31 mouse cellular contexts compared by ENCODE assay signal in the genomic region with DNA sequence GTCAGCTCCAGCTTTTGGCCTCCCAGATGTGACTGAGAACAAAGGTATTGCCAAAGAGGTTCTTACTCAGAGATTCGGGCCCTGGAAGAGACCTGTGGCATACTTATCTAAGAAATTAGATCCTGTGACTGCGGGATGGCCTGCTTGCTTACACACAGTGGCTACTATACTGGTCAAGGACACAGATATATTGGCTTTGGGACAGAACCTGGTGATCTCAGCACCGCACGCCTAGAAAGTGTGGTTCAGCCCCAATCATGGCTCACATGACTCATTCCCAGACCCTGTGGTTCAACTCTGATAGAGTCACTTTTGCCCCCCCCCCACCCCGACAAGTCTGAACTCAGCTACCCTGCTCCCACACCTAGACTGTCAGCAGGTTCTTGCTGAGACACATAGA. TPM values are rescaled to one million over a fixed set of nuclear protein-coding genes. Genes with fewer than 3 reads are reported as not detected.
DNase-seq lines count a peak whose midpoint lies in the region; ATAC-seq and TF ChIP-seq lines count a peak whose summit lies in the region.
"Had no signal": no experiment of that assay in that cellular context is flagged by ENCODE, and none has a peak within 500 bp of the region (broad histone marks: within the 10 kb centered on the region; RNA-seq: fewer than 3 reads in every experiment).

No protein-coding gene starts in this region.

- no peak for TF ChIP-seq POLR2A in liver, adult 2 months (IDR thresholded peaks at IDR 0.05; ENCODE audit: extremely low read depth, insufficient read depth, low read length)
- TF ChIP-seq POLR2A in CH12.LX (IDR thresholded peaks at IDR 0.05; ENCODE audit: low read depth, low read length) = no peak

- no peaks in the 10 kb centered on the region for H3K36me3 ChIP-seq in liver, adult 2 months (ENCODE audit: control insufficient read depth, insufficient read depth, low read length)
- no peaks in the 10 kb centered on the region for H3K36me3 ChIP-seq in liver, embryonic 12.5 days
- no peaks in the 10 kb centered on the region for H3K36me3 ChIP-seq in CH12.LX (replicated peaks in 1 of 2; ENCODE audit: control insufficient read depth in 1 of 2, insufficient read depth in 1 of 2, low read length in 1 of 2)
- no peaks in the 10 kb centered on the region for H3K36me3 ChIP-seq in hindbrain, embryonic 13.5 days
- H3K36me3 ChIP-seq: embryonic facial prominence, embryonic 10.5 days; embryonic facial prominence, embryonic 13.5 days; forebrain, embryonic 12.5 days; forebrain, embryonic 15.5 days; heart, embryonic 10.5 days; heart, embryonic 13.5 days; hindbrain, embryonic 10.5 days had no signal

- H3K4me2 ChIP-seq in liver, embryonic 12.5 days = no peak overlapping the region
- no peak overlapping the region for H3K4me2 ChIP-seq in CH12.LX (ENCODE audit: insufficient read depth, low read depth, poor library complexity, severe bottlenecking)
- H3K4me2 ChIP-seq in hindbrain, embryonic 13.5 days = no peak overlapping the region
- H3K4me2 ChIP-seq: embryonic facial prominence, embryonic 13.5 days; forebrain, embryonic 12.5 days; forebrain, embryonic 15.5 days; heart, embryonic 13.5 days; hindbrain, embryonic 14.5 days had no signal

- TF ChIP-seq RAD21 in CH12.LX (IDR thresholded peaks at IDR 0.05; ENCODE audit: low read depth, low read length) = no peak

- no peak for TF ChIP-seq CTCF in liver, adult 2 months (IDR thresholded peaks at IDR 0.05; ENCODE audit: low read depth, low read length)
- no peak for TF ChIP-seq CTCF in CH12.LX (conservative IDR thresholded peaks at IDR 0.05 in 1 of 2, IDR thresholded peaks at IDR 0.05 in 1 of 2; ENCODE audit: low read depth in 2 of 2, low read length in 2 of 2)

- H3K4me1 ChIP-seq in liver, adult 2 months (ENCODE audit: control insufficient read depth, insufficient read depth, low read length) = peaks cover 17% of the 10 kb centered on the region; the same call in 1 of the 2 replicates
- no peaks in the 10 kb centered on the region for H3K4me1 ChIP-seq in liver, embryonic 12.5 days
- peaks cover 5 to 21% of the 10 kb centered on the region in 2 experiments; a peak in 2 of 4 replicates for H3K4me1 ChIP-seq in CH12.LX (ENCODE audit: control insufficient read depth in 1 of 2, insufficient read depth in 2 of 2)
- no peaks in the 10 kb centered on the region for H3K4me1 ChIP-seq in hindbrain, embryonic 13.5 days (replicated peaks)
- H3K4me1 ChIP-seq: embryonic facial prominence, embryonic 10.5 days; embryonic facial prominence, embryonic 13.5 days; forebrain, embryonic 12.5 days; forebrain, embryonic 15.5 days; heart, embryonic 10.5 days; heart, embryonic 13.5 days; hindbrain, embryonic 10.5 days had no signal

- peak overlapping the region; percentile 82 for H3K27ac ChIP-seq in liver, adult 2 months (replicated peaks; ENCODE audit: insufficient read depth, low read depth, low read length)
- no peak overlapping the region for H3K27ac ChIP-seq in liver, embryonic 12.5 days
- no peak overlapping the region for H3K27ac ChIP-seq in CH12.LX (ENCODE audit: insufficient read depth, low read depth)
- no peak overlapping the region for H3K27ac ChIP-seq in hindbrain, embryonic 13.5 days
- H3K27ac ChIP-seq: embryonic facial prominence, embryonic 10.5 days; embryonic facial prominence, embryonic 13.5 days; forebrain, embryonic 12.5 days; forebrain, embryonic 15.5 days; heart, adult 2 months; heart, embryonic 10.5 days; heart, embryonic 13.5 days; hindbrain, embryonic 10.5 days; hindbrain, embryonic 14.5 days; hindbrain, postnatal 0 days had no signal

- dilution Hi-C loops in CH12.LX (cut with MboI; ENCODE audit: extremely low pct_ligation_motif_present, extremely low pct_unique_long_range_greater_than_20kb, low sequenced_read_pairs) = no loop called here

- ATAC-seq in liver, embryonic 12.5 days = no peak
- ATAC-seq in hindbrain, embryonic 13.5 days (ENCODE audit: low FRiP score) = no peak
- ATAC-seq: activated CD4-positive, CD25-positive, alpha-beta regulatory T cell, adult 4 months; CD4-positive, CD25-positive, alpha-beta regulatory T cell, adult 4 months; forebrain, embryonic 15.5 days; hindbrain, postnatal 0 days; inflammation-experienced regulatory T-cells, adult 6 months; intestine, embryonic 16.5 days had no signal

- no peaks in the 10 kb centered on the region for H3K79me2 ChIP-seq in liver, adult 2 months (ENCODE audit: control insufficient read depth, insufficient read depth, low read length)
- H3K79me2 ChIP-seq in CH12.LX (replicated peaks; ENCODE audit: control insufficient read depth, extremely low read depth, insufficient read depth, poor library complexity, severe bottlenecking) = no peaks in the 10 kb centered on the region

- no peak overlapping the region for H3K4me3 ChIP-seq in liver, adult 2 months (ENCODE audit: insufficient read depth, low read depth, low read length)
- H3K4me3 ChIP-seq in liver, embryonic 12.5 days = no peak overlapping the region
- H3K4me3 ChIP-seq in CH12.LX (replicated peaks in 1 of 3; ENCODE audit: low read depth in 2 of 3, low read length in 2 of 3, poor library complexity in 1 of 3) = no peak overlapping the region
- no peak overlapping the region for H3K4me3 ChIP-seq in hindbrain, embryonic 13.5 days
- H3K4me3 ChIP-seq: embryonic facial prominence, embryonic 10.5 days; embryonic facial prominence, embryonic 13.5 days; erythroblast, embryonic 14.5 days; forebrain, embryonic 12.5 days; forebrain, embryonic 15.5 days; heart, adult 2 months; heart, embryonic 10.5 days; heart, embryonic 13.5 days; hindbrain, embryonic 10.5 days had no signal

- H3K9ac ChIP-seq in liver, adult 2 months (ENCODE audit: low read depth, low read length) = peak overlapping the region; percentile 40; the same call in 1 of the 2 replicates
- H3K9ac ChIP-seq in liver, embryonic 12.5 days = no peak overlapping the region
- H3K9ac ChIP-seq in CH12.LX (ENCODE audit: insufficient read depth, low read depth) = no peak overlapping the region
- H3K9ac ChIP-seq in hindbrain, embryonic 13.5 days = no peak overlapping the region
- H3K9ac ChIP-seq: embryonic facial prominence, embryonic 13.5 days; forebrain, embryonic 12.5 days; forebrain, embryonic 15.5 days; heart, embryonic 13.5 days; hindbrain, embryonic 14.5 days had no signal

- no peaks in the 10 kb centered on the region for H3K9me3 ChIP-seq in liver, embryonic 12.5 days (replicated peaks)
- H3K9me3 ChIP-seq in CH12.LX (replicated peaks; ENCODE audit: low read length) = no peaks in the 10 kb centered on the region
- H3K9me3 ChIP-seq in hindbrain, embryonic 13.5 days = no peaks in the 10 kb centered on the region
- H3K9me3 ChIP-seq: embryonic facial prominence, embryonic 10.5 days; embryonic facial prominence, embryonic 13.5 days; forebrain, embryonic 12.5 days; forebrain, embryonic 15.5 days; heart, embryonic 10.5 days; hindbrain, embryonic 10.5 days had no signal

- no peaks in the 10 kb centered on the region for H3K27me3 ChIP-seq in liver, adult 2 months (ENCODE audit: control insufficient read depth, insufficient read depth, low read length)
- H3K27me3 ChIP-seq in liver, embryonic 12.5 days (replicated peaks) = no peaks in the 10 kb centered on the region
- H3K27me3 ChIP-seq in CH12.LX (replicated peaks) = no peaks in the 10 kb centered on the region
- H3K27me3 ChIP-seq in hindbrain, embryonic 13.5 days = no peaks in the 10 kb centered on the region
- H3K27me3 ChIP-seq: embryonic facial prominence, embryonic 13.5 days; forebrain, embryonic 12.5 days; forebrain, embryonic 15.5 days; heart, embryonic 13.5 days had no signal

- 24% methylated on average over 5 of the region's 5 CpGs for WGBS in liver, adult 2 months
- 67% methylated on average over 5 of the region's 5 CpGs for WGBS in liver, embryonic 12.5 days (ENCODE audit: insufficient replicate concordance)
- WGBS in hindbrain, embryonic 13.5 days = 88% methylated on average over 5 of the region's 5 CpGs

- peak; percentile 81 for DNase-seq in liver, adult 2 months (ENCODE audit: extremely low read depth, low read depth, low spot score)
- no peak for DNase-seq in CH12.LX (ENCODE audit: extremely low read depth)
- DNase-seq in adrenal gland, postnatal 10 days = peak; percentile 26
- peak; percentile 53 to 54 for DNase-seq in adrenal gland, postnatal 36 days
- no peak for DNase-seq in gastrocnemius, postnatal 4 days (ENCODE audit: low spot score in 2 of 2)
- DNase-seq: cerebellum, adult 11 months; cerebellum, adult 2 months; cerebellum, adult 9-11 months; cerebellum, postnatal 36 days; embryo, embryonic 11 days; gastrocnemius, postnatal 25 days; heart, adult 2 months; heart, postnatal 14 days; kidney, adult 18-20 months had no signal

- in situ Hi-C loops in CH12.LX (cut with MboI; ENCODE audit: low pct_ligation_motif_present, low pct_unique_long_range_greater_than_20kb, low sequenced_read_pairs) = no loop called here

- no peak for TF ChIP-seq EP300 in CH12.LX (IDR thresholded peaks at IDR 0.05; ENCODE audit: low read length)

RNA-seq across cellular contexts. Expression of a gene that starts 7.9 kb away (rescaled TPM):
- 2,678 and 3,000 TPM in 2 replicates for total RNA-seq in liver, adult 2 months (2014; rRNA removed)
- 1,138 and 1,579 TPM in 2 replicates for polyA plus RNA-seq in liver, adult 2 months (2012; rRNA removed)
- polyA plus RNA-seq in liver, embryonic 12.5 days (2016; fragmentation: Nextera tagmentation; extraction: Ambion mirVana) = 196 and 198 TPM in 2 replicates
- total RNA-seq in CH12.LX (2012; rRNA removed) (97.8 and 103 TPM in 2 replicates), CH12.LX (2014; rRNA removed) (121 and 127 TPM in 2 replicates)
- 65.0 and 65.8 TPM in 2 replicates for polyA plus RNA-seq in CH12.LX (2012; ENCODE audit: insufficient read length, low read depth)
- 100 to 1,000 TPM; 444 to 569 TPM for total RNA-seq in adrenal gland, postnatal 10 days (2021)
- 100 to 1,000 TPM; 321 to 364 TPM for total RNA-seq in adrenal gland, postnatal 36 days (2021)
- polyA plus RNA-seq in hindbrain, embryonic 13.5 days (2015; fragmentation: Nextera tagmentation; extraction: Ambion mirVana) = 214 and 228 TPM in 2 replicates
- 100 to 1,000 TPM in 1 of 2 experiments, 10 to 100 TPM in 1; 96.9 to 111 TPM for total RNA-seq in gastrocnemius, postnatal 4 days (2021)

RNA-seq across cellular contexts. Expression of a gene that starts 28.3 kb away (rescaled TPM):
- 141 and 149 TPM in 2 replicates for total RNA-seq in liver, adult 2 months (2014; rRNA removed)
- 203 and 264 TPM in 2 replicates for polyA plus RNA-seq in liver, adult 2 months (2012; rRNA removed)
- 8.9 and 10.2 TPM in 2 replicates for polyA plus RNA-seq in liver, embryonic 12.5 days (2016; fragmentation: Nextera tagmentation; extraction: Ambion mirVana)
- 47.0 and 51.1 TPM in 2 replicates for total RNA-seq in CH12.LX (2012; rRNA removed)
- 45.5 and 51.9 TPM in 2 replicates for total RNA-seq in CH12.LX (2014; rRNA removed)
- polyA plus RNA-seq in CH12.LX (2012; ENCODE audit: insufficient read length, low read depth) = 53.4 and 54.3 TPM in 2 replicates
- 10 to 100 TPM; 29.1 to 33.8 TPM for total RNA-seq in adrenal gland, postnatal 10 days (2021)
- total RNA-seq in adrenal gland, postnatal 36 days (2021) = 10 to 100 TPM; 25.9 to 26.4 TPM
- polyA plus RNA-seq in hindbrain, embryonic 13.5 days (2015; fragmentation: Nextera tagmentation; extraction: Ambion mirVana) = 8.5 and 9.9 TPM in 2 replicates
- 1 to 10 TPM; 3.4 to 5.0 TPM for total RNA-seq in gastrocnemius, postnatal 4 days (2021)

RNA-seq across cellular contexts. Expression of a gene that starts 40.7 kb away (rescaled TPM):
- total RNA-seq in liver, adult 2 months (2014; rRNA removed) = 1.9 and 2.7 TPM in 2 replicates
- 2.9 and 3.8 TPM in 2 replicates for polyA plus RNA-seq in liver, adult 2 months (2012; rRNA removed)
- 0.10 and 0.23 TPM in 2 replicates for polyA plus RNA-seq in liver, embryonic 12.5 days (2016; fragmentation: Nextera tagmentation; extraction: Ambion mirVana)
- total RNA-seq in CH12.LX (2012; rRNA removed) (0.04 TPM in 2 replicates), CH12.LX (2014; rRNA removed) (not detected in 2 replicates)
- polyA plus RNA-seq in CH12.LX (2012; ENCODE audit: insufficient read length, low read depth) = not detected in 2 replicates
- 1 to 10 TPM; 7.0 to 7.4 TPM for total RNA-seq in adrenal gland, postnatal 10 days (2021)
- total RNA-seq in adrenal gland, postnatal 36 days (2021) = 1 to 10 TPM; 8.2 to 9.9 TPM
- 0.13 and 0.18 TPM in 2 replicates for polyA plus RNA-seq in hindbrain, embryonic 13.5 days (2015; fragmentation: Nextera tagmentation; extraction: Ambion mirVana)
- total RNA-seq in gastrocnemius, postnatal 4 days (2021) = 1 to 10 TPM; 5.9 to 9.8 TPM
- total RNA-seq: granulocyte monocyte progenitor cell, adult 5-6 weeks had no signal
- polyA plus RNA-seq: activated CD4-positive, CD25-positive, alpha-beta regulatory T cell, adult 4 months; CD4-positive, CD25-positive, alpha-beta regulatory T cell, adult 4 months; inflammation-experienced regulatory T-cells, adult 6 months had no signal

Comparison
In these comparisons a context has a peak if more than half of its experiments do, and no peak if none do; other contexts are left out.
1. DNase-seq: peak in liver, adult 2 months (single experiment), adrenal gland, postnatal 10 days (single experiment) and adrenal gland, postnatal 36 days (2 of 2); none in CH12.LX (single experiment) and gastrocnemius, postnatal 4 days (0 of 2).
2. RNA of a gene that starts 28.3 kb away (total RNA-seq): 141 to 149 TPM in liver, adult 2 months, 45.5 to 51.9 TPM in CH12.LX, 29.1 to 33.8 TPM in adrenal gland, postnatal 10 days and 25.9 to 26.4 TPM in adrenal gland, postnatal 36 days; 3.4 to 5.0 TPM in gastrocnemius, postnatal 4 days; every median in the first group is over 4 times any median in the second.